Mouse (Mus musculus) spleen, adult 2 months (tissue): ENCODE data around the gene Cox10. TPM values are rescaled to one million over a fixed set of nuclear protein-coding genes. Genes with fewer than 3 reads are reported as not detected.

Experiments
- DNase-seq, 2 experiments: peaks; one replicate each; pipeline versions ENCODE4 v3.0.0 to v3.0.0-alpha.2; 2012 to 2021; ENCODE audit warnings: low spot score in 2 of 2, low read depth in 1 of 2
- H3K27ac ChIP-seq: fragments of 200-500 bp; 2 replicates; pipeline ENCODE4 v1.5.1; 2012; ENCODE audit warnings: low read length, inconsistent platforms; ENCODE audit not compliant: insufficient read depth
- H3K27me3 ChIP-seq: fragments of 200-500 bp; 2 replicates; pipeline ENCODE4 v1.6.1; 2012; ENCODE audit warnings: mild to moderate bottlenecking, moderate library complexity, low read length, inconsistent platforms; ENCODE audit not compliant: control insufficient read depth, insufficient read depth
- H3K36me3 ChIP-seq: fragments of 200-500 bp; 2 replicates; pipeline ENCODE4 v1.6.1; 2012; ENCODE audit warnings: mild to moderate bottlenecking, low read length, inconsistent platforms; ENCODE audit not compliant: control insufficient read depth, insufficient read depth
- H3K4me1 ChIP-seq: fragments of 200-500 bp; 2 replicates; pipeline ENCODE4 v1.6.1; 2011; ENCODE audit warnings: inconsistent platforms; ENCODE audit not compliant: control insufficient read depth, insufficient read depth, insufficient read length
- H3K4me3 ChIP-seq: fragments of 200-500 bp; 2 replicates; pipeline ENCODE4 v1.5.1; 2011; ENCODE audit warnings: mild to moderate bottlenecking, inconsistent platforms; ENCODE audit not compliant: insufficient read depth, insufficient read length; ENCODE audit errors: extremely low read depth
- CTCF ChIP-seq: fragments of 200-500 bp; IDR thresholded peaks from 2 replicates; pipeline ENCODE4 v1.5.1; 2011; ENCODE audit warnings: mild to moderate bottlenecking, inconsistent platforms; ENCODE audit not compliant: insufficient read depth, insufficient read length, insufficient replicate concordance; ENCODE audit errors: extremely low read depth
- POLR2A ChIP-seq: fragments of 200-500 bp; IDR thresholded peaks from 2 replicates; pipeline ENCODE4 v1.6.1; 2011; ENCODE audit warnings: low read depth, low read length, inconsistent platforms
- WGBS: fragments of 180-500 bp; shearing (Covaris S2); methylation state at CpG from one replicate; pipeline ENCODE4 v1.1.7; 2018; 5-methylcytosine and 5-hydroxymethylcytosine counted together
- polyA plus RNA-seq: library from polyadenylated mRNA; depleted of rRNA; stranded (reverse); fragments of >200 nt; gene quantifications from 2 replicates; pipeline ENCODE4 v1.2.3, GENCODE M21; 2012

Cox10 gene
- polyA plus RNA-seq, 1 experiment = 7.8 TPM

DNA sequence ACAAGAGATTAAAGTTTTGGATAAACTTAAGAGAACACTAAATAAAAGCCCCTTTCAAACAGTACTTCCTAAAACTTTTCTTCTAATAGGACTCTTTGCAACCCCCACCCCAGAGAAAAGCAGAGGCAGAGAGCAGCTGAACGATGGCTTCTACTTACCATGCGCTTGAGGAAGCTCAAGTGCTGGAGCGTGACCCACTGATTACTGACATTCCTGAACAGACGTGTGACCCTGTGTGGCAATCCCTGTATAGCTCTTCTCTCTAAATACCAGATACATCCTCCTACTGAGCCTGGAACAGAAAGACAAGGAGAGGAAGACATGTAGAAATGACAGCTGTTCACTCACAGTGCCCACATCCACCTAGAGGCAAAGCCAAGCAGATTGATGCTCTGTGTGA lies 5.9 kb downstream of the Cox10 start:
- Histone ChIP-seq H3K4me3 (no peak overlapping the region), H3K27me3 (no peaks in the 10 kb centered on the region), H3K27ac (no peak overlapping the region), H3K36me3 (peaks cover 5% of the 10 kb centered on the region), H3K4me1 (peaks cover 2% of the 10 kb centered on the region; the same call in 1 of the 2 replicates)
- DNase-seq = no peak
- no peak for TF ChIP-seq CTCF
- TF ChIP-seq POLR2A = no peak
- WGBS = 85% methylated on average over 4 of the region's 4 CpGs

DNA sequence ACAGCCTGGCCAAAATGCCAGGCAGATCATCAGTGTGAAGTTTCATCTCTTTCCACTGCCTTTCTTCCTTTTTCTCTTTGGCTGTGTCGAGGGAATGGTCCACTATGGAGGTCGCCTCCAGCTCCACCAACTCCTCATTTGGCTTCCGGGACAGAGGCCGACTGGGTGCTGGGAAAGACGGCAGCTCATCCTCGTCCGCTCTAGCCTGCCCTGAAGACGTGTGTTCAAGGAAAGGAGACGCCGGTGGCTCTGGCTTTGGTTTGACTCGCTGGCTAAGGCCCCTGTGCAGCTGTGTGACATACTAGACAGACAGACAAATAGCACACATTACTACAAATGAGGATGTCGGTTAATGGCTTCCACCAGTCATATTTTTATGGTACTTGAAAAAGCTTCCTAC lies 7.7 kb downstream of the Cox10 start:
- TF ChIP-seq POLR2A (no peak), CTCF (no peak)
- WGBS = 94% methylated on average over 12 of the region's 12 CpGs
- no peak for DNase-seq
- no peak overlapping the region for H3K4me3 ChIP-seq
- no peaks in the 10 kb centered on the region for H3K4me1 ChIP-seq
- H3K27me3 ChIP-seq = no peaks in the 10 kb centered on the region
- no peak overlapping the region for H3K27ac ChIP-seq
- H3K36me3 ChIP-seq = peaks cover 5% of the 10 kb centered on the region

DNA sequence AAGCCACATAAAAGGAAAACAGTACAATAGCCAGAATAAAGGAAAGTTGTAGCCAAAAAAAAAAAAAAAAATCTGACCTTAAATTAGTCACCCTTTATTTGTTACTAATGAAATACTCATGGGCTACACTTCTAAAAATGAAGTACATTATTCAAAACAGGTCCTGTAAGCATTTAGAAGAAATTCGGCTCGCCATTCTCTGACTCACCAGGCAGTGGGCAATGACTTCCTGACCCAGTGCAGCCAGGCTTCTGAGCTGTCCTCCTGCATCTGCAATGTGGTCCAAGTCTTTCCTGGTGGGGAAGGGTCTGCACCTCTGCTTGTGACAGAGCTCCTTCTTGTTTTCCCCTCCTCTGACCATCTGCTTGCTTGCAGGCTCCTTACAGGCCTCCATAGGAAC lies 13.3 kb downstream of the Cox10 start:
- Histone ChIP-seq H3K4me3 (no peak overlapping the region), H3K27ac (no peak overlapping the region), H3K4me1 (no peaks in the 10 kb centered on the region), H3K27me3 (no peaks in the 10 kb centered on the region), H3K36me3 (peaks cover 3% of the 10 kb centered on the region)
- TF ChIP-seq POLR2A = no peak
- TF ChIP-seq CTCF = no peak
- 88% methylated on average over 2 of the region's 2 CpGs for WGBS
- no peak for DNase-seq

DNA sequence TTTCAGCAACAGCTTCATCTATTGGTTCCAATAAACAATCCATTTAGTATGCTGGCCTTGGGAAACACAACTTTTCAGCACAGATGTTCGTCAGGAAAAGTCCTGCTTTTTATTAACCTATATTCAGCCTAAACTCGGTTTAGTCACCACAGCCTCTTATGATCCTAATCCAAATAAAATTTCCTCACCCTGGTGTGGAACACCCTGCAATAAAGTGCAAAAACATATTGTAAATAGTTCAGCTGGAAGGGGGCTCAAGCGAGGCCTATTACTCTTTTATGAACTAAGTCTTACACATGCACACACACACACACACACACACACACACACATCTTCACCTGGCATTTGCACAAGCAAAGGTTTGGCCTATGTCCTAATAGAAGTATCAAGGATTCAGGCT lies 16.1 kb downstream of the Cox10 start:
- Histone ChIP-seq H3K27ac (no peak overlapping the region), H3K36me3 (peaks cover 4% of the 10 kb centered on the region), H3K27me3 (no peaks in the 10 kb centered on the region), H3K4me3 (no peak overlapping the region), H3K4me1 (no peaks in the 10 kb centered on the region)
- DNase-seq = no peak
- no peak for TF ChIP-seq POLR2A
- no peak for TF ChIP-seq CTCF
- WGBS = 92% methylated on average over 3 of the region's 3 CpGs

DNA sequence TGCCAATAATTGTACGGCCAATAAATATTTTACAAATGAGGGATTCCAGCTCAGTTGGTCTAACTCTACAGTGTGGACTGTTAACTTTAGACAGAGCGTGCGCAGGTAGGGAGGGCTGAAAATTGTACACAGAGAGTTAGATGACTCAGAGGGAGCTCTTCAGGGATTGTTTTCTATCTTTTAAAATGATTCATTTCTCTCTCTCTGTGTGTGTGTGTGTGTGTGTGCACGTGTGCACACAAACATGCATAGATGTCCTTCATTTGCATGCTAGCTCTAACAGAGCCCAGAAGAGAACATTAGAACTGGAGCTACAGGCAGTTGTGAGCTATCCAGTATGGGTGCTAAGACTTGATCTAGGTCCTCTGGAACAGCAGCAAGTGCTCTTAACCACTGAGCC lies 17.0 kb downstream of the Cox10 start:
- TF ChIP-seq POLR2A (no peak), CTCF (no peak)
- WGBS = 95% methylated on average over 4 of the region's 4 CpGs

DNA sequence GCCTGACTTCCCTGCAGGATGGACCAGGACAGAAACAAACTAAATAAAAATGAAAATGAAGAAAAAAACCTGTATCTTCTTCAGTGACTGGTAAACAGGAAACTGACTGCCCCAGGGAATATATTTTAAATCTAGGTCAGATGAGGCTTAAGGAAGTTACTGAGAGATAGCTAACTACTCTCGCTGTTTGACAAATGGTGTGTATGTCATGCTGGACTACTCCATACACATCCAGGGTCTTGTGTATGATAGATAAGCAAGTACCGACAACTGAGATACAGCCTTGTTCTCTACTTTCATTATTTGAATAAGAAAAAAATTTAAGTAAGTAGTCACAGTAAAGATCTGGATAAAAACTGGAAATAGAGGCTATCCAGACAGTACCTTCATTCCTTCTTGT lies 20.0 kb downstream of the Cox10 start:
- Histone ChIP-seq H3K36me3 (peaks cover 5% of the 10 kb centered on the region), H3K27ac (no peak overlapping the region), H3K27me3 (no peaks in the 10 kb centered on the region), H3K4me1 (no peaks in the 10 kb centered on the region), H3K4me3 (no peak overlapping the region)
- TF ChIP-seq POLR2A = no peak
- TF ChIP-seq CTCF = no peak
- WGBS = 78% methylated on average over 2 of the region's 2 CpGs
- no peak for DNase-seq

More for the DNA sequence above, 17.0 kb downstream of the Cox10 start:
- no peak overlapping the region for H3K4me3 ChIP-seq
- no peaks in the 10 kb centered on the region for H3K27me3 ChIP-seq
- H3K4me1 ChIP-seq = no peaks in the 10 kb centered on the region
- DNase-seq = no peak
- peaks cover 4% of the 10 kb centered on the region for H3K36me3 ChIP-seq
- no peak overlapping the region for H3K27ac ChIP-seq

DNA sequence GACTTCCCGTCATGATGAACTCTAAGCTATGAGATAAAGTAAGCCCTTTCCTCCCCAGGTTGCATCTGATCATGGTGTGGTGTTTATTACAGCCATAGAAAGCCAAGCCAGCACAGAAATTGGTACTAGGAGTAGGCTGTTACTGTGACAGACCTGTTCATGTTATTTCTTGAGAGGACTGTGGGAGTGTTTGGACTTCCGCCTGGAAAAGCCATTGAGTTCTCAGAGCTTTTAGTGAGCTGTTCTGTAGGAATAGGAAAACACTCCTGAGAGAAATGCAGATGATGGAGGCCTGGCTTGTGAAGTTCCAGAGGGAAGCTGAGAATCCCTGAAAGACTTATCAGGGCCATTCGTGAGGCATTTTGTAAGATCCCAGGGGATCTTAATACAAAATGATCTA lies 20.8 kb downstream of the Cox10 start:
- TF ChIP-seq CTCF (no peak), POLR2A (no peak)
- H3K4me1 ChIP-seq = no peaks in the 10 kb centered on the region
- H3K27me3 ChIP-seq = no peaks in the 10 kb centered on the region
- WGBS = 93% methylated on average over 3 of the region's 3 CpGs
- peaks cover 5% of the 10 kb centered on the region for H3K36me3 ChIP-seq
- H3K27ac ChIP-seq = no peak overlapping the region
- H3K4me3 ChIP-seq = no peak overlapping the region
- no peak for DNase-seq

DNA sequence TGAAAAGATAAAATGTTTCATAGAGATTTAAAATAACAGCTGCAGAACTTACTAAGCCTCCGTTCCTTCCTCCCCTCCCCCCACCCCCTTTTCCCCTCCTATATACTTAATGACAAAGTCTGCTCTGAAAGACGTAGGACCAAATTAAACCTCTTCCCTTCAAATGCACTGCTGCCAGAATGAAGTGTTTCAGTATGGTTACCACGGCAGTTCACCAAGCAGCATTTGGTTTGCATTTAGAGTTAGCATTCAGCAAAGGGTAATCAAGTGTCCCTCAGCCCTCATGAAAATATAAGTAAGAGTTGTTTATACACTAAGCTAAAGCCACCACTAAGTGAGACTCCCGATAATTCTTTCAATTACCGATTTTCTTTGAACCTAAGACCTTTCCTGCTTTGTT lies 25.9 kb downstream of the Cox10 start:
- no peak overlapping the region for H3K4me3 ChIP-seq
- TF ChIP-seq POLR2A (no peak), CTCF (no peak)
- H3K27ac ChIP-seq = no peak overlapping the region
- 83% methylated on average over 5 of the region's 5 CpGs for WGBS
- H3K36me3 ChIP-seq = peaks cover 2% of the 10 kb centered on the region
- H3K4me1 ChIP-seq = peaks cover 6% of the 10 kb centered on the region; the same call in 1 of the 2 replicates
- H3K27me3 ChIP-seq = no peaks in the 10 kb centered on the region
- DNase-seq = no peak
